Mouse (Mus musculus): ENCODE results near the gene Cdh11. TPM values are rescaled to one million over a fixed set of nuclear protein-coding genes. Genes with fewer than 3 reads are reported as not detected.
"Not testable (repeated sequence)": the region's sequence is repeated elsewhere in the genome, so short reads cannot be mapped to it uniquely, and the experiment has no call there.

Cdh11 gene
- total and polyA plus RNA-seq, 3 experiments, result 0.13 to 0.17 TPM; not detected in 1

DNA sequence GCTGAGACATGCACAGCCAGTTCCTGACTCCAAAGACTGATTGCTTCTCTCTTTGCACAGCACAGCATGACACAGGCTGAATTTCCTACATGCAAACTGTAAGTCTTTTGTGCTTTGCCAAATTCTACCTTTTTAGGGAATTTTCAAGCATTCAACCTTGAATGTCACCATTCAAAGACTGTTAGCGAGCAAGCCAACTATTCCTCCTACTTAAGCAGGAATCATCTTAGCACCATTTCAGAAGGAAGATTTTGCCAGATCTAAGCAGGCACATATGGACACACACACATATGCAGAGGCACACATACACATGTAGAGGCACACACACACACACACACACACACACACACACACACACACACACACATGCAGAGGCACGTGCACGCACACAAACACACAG lies 108.3 kb downstream of the Cdh11 start:
- no peak for DNase-seq (ENCODE audit: extremely low read depth)
- dilution Hi-C loops (cut with MboI; ENCODE audit: extremely low pct_ligation_motif_present, extremely low pct_unique_long_range_greater_than_20kb, low sequenced_read_pairs), result no loop called here
- no peak overlapping the region for H3K4me2 ChIP-seq (ENCODE audit: insufficient read depth, low read depth, poor library complexity, severe bottlenecking)
- no peak for TF ChIP-seq BHLHE40 (IDR thresholded peaks at IDR 0.05; ENCODE audit: low read depth, low read length)
- no peak for TF ChIP-seq CHD1 (IDR thresholded peaks at IDR 0.05; ENCODE audit: low read depth, low read length)
- TF ChIP-seq USF1 (IDR thresholded peaks at IDR 0.05; ENCODE audit: low read depth, low read length), result no peak
- TF ChIP-seq TBP (conservative IDR thresholded peaks at IDR 0.05; ENCODE audit: low read depth, low read length), result no peak
- no peak for TF ChIP-seq E2F4 (IDR thresholded peaks at IDR 0.05; ENCODE audit: insufficient replicate concordance, low read depth, low read length)
- no peak for TF ChIP-seq KAT2A (IDR thresholded peaks at IDR 0.05; ENCODE audit: insufficient replicate concordance, low read length)
- no peak for TF ChIP-seq MAZ (IDR thresholded peaks at IDR 0.05; ENCODE audit: low read depth, low read length)
- no peak for TF ChIP-seq MEF2A (IDR thresholded peaks at IDR 0.05; ENCODE audit: borderline replicate concordance, low read depth, low read length)
- no peak for TF ChIP-seq SMC3 (IDR thresholded peaks at IDR 0.05; ENCODE audit: low read depth, low read length)
- TF ChIP-seq RCOR1 (conservative IDR thresholded peaks at IDR 0.05; ENCODE audit: low read depth, low read length), result no peak
- no peak for TF ChIP-seq MAX (IDR thresholded peaks at IDR 0.05; ENCODE audit: low read length)
- no peak for TF ChIP-seq CHD2 (IDR thresholded peaks at IDR 0.05; ENCODE audit: low read length)
- no peak for TF ChIP-seq USF2 (conservative IDR thresholded peaks at IDR 0.05; ENCODE audit: low read depth, low read length)
- no peak for TF ChIP-seq IRF4 (IDR thresholded peaks at IDR 0.05; ENCODE audit: low read depth, low read length)
- TF ChIP-seq ZC3H11A (IDR thresholded peaks at IDR 0.05; ENCODE audit: low read depth, low read length), result no peak
- no peak for TF ChIP-seq CTCF (conservative IDR thresholded peaks at IDR 0.05 in 1 of 2, IDR thresholded peaks at IDR 0.05 in 1 of 2; ENCODE audit: low read depth in 2 of 2, low read length in 2 of 2)
- no peak for TF ChIP-seq GABPA (IDR thresholded peaks at IDR 0.05; ENCODE audit: insufficient replicate concordance, low read depth, low read length)
- H3K27me3 ChIP-seq (replicated peaks), result no peaks in the 10 kb centered on the region
- H3K4me1 ChIP-seq (ENCODE audit: control insufficient read depth in 1 of 2, insufficient read depth in 2 of 2), result no peaks in the 10 kb centered on the region
- H3K36me3 ChIP-seq (replicated peaks in 1 of 2; ENCODE audit: control insufficient read depth in 1 of 2, insufficient read depth in 1 of 2, low read length in 1 of 2), result no peaks in the 10 kb centered on the region
- H3K27ac ChIP-seq (ENCODE audit: insufficient read depth, low read depth), result no peak overlapping the region
- in situ Hi-C loops (cut with MboI; ENCODE audit: low pct_ligation_motif_present, low pct_unique_long_range_greater_than_20kb, low sequenced_read_pairs), result no loop called here
- H3K9ac ChIP-seq (ENCODE audit: insufficient read depth, low read depth), result no peak overlapping the region
- H3K9me3 ChIP-seq (replicated peaks; ENCODE audit: low read length), result peaks cover 8% of the 10 kb centered on the region
- H3K4me3 ChIP-seq (replicated peaks in 1 of 3; ENCODE audit: low read depth in 2 of 3, low read length in 2 of 3, poor library complexity in 1 of 3), result no peak overlapping the region
- no peaks in the 10 kb centered on the region for H3K79me2 ChIP-seq (replicated peaks; ENCODE audit: control insufficient read depth, extremely low read depth, insufficient read depth, poor library complexity, severe bottlenecking)

DNA sequence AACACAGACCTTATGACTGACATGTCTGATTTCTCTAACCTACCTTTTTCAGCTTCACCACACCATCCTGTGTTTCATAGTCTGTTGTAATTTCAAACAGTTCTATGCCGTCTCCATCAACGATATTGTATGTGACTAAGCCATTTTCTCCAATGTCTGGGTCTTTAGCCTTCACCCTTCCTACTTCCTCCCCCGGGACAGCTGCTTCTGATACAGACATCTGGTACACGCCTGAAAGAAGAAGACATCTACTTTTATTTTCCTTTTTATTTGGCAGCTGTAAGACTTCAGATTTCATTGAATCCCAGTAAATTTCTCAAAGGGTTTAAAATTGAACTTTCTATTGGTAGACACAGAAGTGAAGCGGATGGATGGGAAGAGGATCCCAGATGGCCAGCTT lies 120.9 kb downstream of the Cdh11 start:
- in situ Hi-C loops (cut with MboI; ENCODE audit: low pct_ligation_motif_present, low pct_unique_long_range_greater_than_20kb, low sequenced_read_pairs); H3K9ac ChIP-seq (ENCODE audit: insufficient read depth, low read depth); H3K9me3 ChIP-seq (replicated peaks; ENCODE audit: low read length); H3K27me3 ChIP-seq (replicated peaks); H3K4me2 ChIP-seq (ENCODE audit: insufficient read depth, low read depth, poor library complexity, severe bottlenecking); H3K4me1 ChIP-seq (ENCODE audit: control insufficient read depth in 1 of 2, insufficient read depth in 2 of 2); H3K36me3 ChIP-seq (replicated peaks in 1 of 2; ENCODE audit: control insufficient read depth in 1 of 2, insufficient read depth in 1 of 2, low read length in 1 of 2); DNase-seq (ENCODE audit: extremely low read depth); H3K4me3 ChIP-seq (replicated peaks in 1 of 3; ENCODE audit: low read depth in 2 of 3, low read length in 2 of 3, poor library complexity in 1 of 3); H3K79me2 ChIP-seq (replicated peaks; ENCODE audit: control insufficient read depth, extremely low read depth, insufficient read depth, poor library complexity, severe bottlenecking); H3K27ac ChIP-seq (ENCODE audit: insufficient read depth, low read depth); dilution Hi-C loops (cut with MboI; ENCODE audit: extremely low pct_ligation_motif_present, extremely low pct_unique_long_range_greater_than_20kb, low sequenced_read_pairs): not testable (repeated sequence)

Data from CH12.LX (cell line).